Mouse (Mus musculus) thymus, postnatal 36 days (tissue): ENCODE measurements around the gene Fcer1a.
"Not testable (repeated sequence)": the region's sequence is repeated elsewhere in the genome, so short reads cannot be mapped to it uniquely, and the experiment has no call there.

ENCODE experiments used
- DNase-seq, 2 experiments: peaks; one replicate each; pipeline ENCODE4 v3.0.0; 2022; ENCODE audit warnings: mixed read lengths in 2 of 2

Gene Fcer1a

DNA sequence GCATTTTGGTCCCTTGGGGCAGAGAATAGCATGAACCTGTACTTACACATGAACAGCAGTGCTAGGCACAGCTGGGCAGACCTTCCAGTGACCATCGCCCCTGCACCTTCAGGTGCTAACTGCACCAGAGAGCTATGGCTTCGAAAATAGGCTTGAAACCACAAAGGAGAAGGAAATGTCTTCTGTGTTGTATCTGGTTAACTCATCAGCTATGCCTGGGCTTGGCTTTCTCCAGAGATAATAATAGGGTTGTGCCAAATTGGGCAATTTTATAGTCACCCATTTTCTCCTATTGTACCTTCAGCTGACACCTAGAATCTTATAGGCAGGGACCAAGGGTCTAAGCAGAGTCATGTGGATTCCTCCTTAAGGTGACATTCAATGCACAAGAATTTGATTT is at the start of gene Fcer1a:
Gene Fcer1a (minus strand): TSS at position 134 of the 400 bp plus-strand sequence.
- DNase-seq, result no peak

DNA sequence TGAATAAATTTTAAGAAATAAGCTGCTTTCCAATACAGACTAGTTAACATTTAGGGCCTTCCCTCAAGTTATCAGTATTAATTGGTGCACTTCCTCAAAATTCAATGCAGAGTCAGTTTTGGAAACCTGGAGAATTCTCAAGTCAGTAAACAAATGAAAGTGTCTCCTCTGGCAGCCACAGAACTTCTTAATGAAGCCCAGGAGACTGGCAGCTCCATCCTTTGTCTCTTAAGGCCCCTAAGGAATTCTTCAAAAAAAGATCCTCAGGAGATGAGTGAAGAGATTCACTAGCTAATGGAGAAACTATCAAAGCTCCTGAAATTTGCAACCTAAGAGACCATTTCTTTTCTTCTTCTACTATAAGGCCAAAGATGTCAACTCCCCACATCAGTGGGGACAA is 38.7 kb upstream of the Fcer1a start, which contains the start of gene Olfr418:
Gene Olfr418 (plus strand): TSS at position 301 of the 400 bp plus-strand sequence.
- no peak for DNase-seq

GRCm38 (mm10) chr1:173249888-173250287 is 22.9 kb upstream of the Fcer1a start:
- no peak for DNase-seq

GRCm38 (mm10) chr1:173237004-173237403 is 10.0 kb upstream of the Fcer1a start:
- DNase-seq, result not testable (repeated sequence)

GRCm38 (mm10) chr1:173216481-173216880 is 10.5 kb downstream of the Fcer1a start:
- no peak for DNase-seq

- DNase-seq, result no peak
Measured at GRCm38 (mm10) chr1:173212092-173212491, 14.9 kb downstream of the Fcer1a start, which contains the start of gene Olfr1404. Olfr1404 (plus strand) TSS chr1:173212392.

- no peak for DNase-seq
Measured at GRCm38 (mm10) chr1:173197508-173197907, 29.5 kb downstream of the Fcer1a start, which contains the start of gene Olfr218. Olfr218 (plus strand) TSS chr1:173197808.

- DNase-seq, result no peak
Measured at GRCm38 (mm10) chr1:173196359-173196758, 30.7 kb downstream of the Fcer1a start.

DNA sequence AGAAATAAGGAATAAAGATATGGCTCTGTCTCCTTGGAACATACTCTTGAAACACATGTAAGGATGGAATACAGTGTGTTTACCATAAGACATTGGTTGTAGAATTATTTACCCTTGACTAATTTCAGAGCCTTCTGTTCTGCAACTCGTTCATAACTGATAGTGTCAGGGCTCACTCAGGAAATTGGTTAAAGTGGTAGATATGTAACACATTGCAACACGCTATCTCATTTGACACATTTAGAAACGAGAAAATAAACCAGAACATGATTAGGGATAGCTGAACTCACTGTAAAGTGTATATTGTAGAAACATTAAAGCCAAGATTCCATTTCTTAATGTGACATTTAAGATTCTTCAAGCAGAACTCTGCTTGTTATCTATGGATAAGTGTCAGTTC is 35.0 kb downstream of the Fcer1a start:
- no peak for DNase-seq

- no peak for DNase-seq
Measured at GRCm38 (mm10) chr1:173190540-173190939, 36.5 kb downstream of the Fcer1a start, which contains the start of gene Olfr1406. Olfr1406 (minus strand) TSS chr1:173190640.

- DNase-seq, result no peak
Measured at GRCm38 (mm10) chr1:173174154-173174842, 52.7 kb downstream of the Fcer1a start.
